Mouse (Mus musculus): ENCODE measurements around the gene Cacna2d3. TPM values are rescaled to one million over a fixed set of nuclear protein-coding genes. Genes with fewer than 3 reads are reported as not detected.

The Cacna2d3 gene
- polyA plus RNA-seq, 1 experiment from 2014 or later = 3.3 TPM

- 77% methylated on average over 4 of the region's 4 CpGs for WGBS
- Histone ChIP-seq H3K9me3 (no peaks in the 10 kb centered on the region), H3K36me3 (no peaks in the 10 kb centered on the region), H3K4me1 (replicated peaks) (no peaks in the 10 kb centered on the region; the same call in 1 of the 2 replicates), H3K27ac (no peak overlapping the region), H3K9ac (replicated peaks) (no peak overlapping the region), H3K27me3 (no peaks in the 10 kb centered on the region), H3K4me3 (replicated peaks) (no peak overlapping the region), H3K4me2 (no peak overlapping the region)
- no peak for ATAC-seq (ENCODE audit: insufficient number of reproducible peaks, insufficient read depth, low FRiP score, low TSS enrichment, low read depth)
These were observed 78.4 kb downstream of the Cacna2d3 start for GRCm38 (mm10) chr14:29643217-29643616.

- Histone ChIP-seq H3K9ac (replicated peaks) (no peak overlapping the region), H3K27me3 (no peaks in the 10 kb centered on the region), H3K9me3 (no peaks in the 10 kb centered on the region), H3K4me2 (no peak overlapping the region), H3K4me1 (replicated peaks) (no peaks in the 10 kb centered on the region; the same call in 1 of the 2 replicates), H3K36me3 (no peaks in the 10 kb centered on the region), H3K27ac (no peak overlapping the region), H3K4me3 (replicated peaks) (no peak overlapping the region)
- ATAC-seq (ENCODE audit: insufficient number of reproducible peaks, insufficient read depth, low FRiP score, low TSS enrichment, low read depth) = no peak
- WGBS = 71% methylated on average over 3 of the region's 3 CpGs
These were observed 82.4 kb downstream of the Cacna2d3 start for GRCm38 (mm10) chr14:29639266-29639665.

- Histone ChIP-seq H3K27me3 (no peaks in the 10 kb centered on the region; the same call in 1 of the 2 replicates), H3K9ac (replicated peaks) (no peak overlapping the region), H3K9me3 (no peaks in the 10 kb centered on the region), H3K4me3 (replicated peaks) (no peak overlapping the region), H3K4me1 (replicated peaks) (peaks cover 5% of the 10 kb centered on the region; the same call in 1 of the 2 replicates), H3K27ac (no peak overlapping the region), H3K36me3 (no peaks in the 10 kb centered on the region), H3K4me2 (no peak overlapping the region)
- 69% methylated on average over 8 of the region's 8 CpGs for WGBS
- no peak for ATAC-seq (ENCODE audit: insufficient number of reproducible peaks, insufficient read depth, low FRiP score, low TSS enrichment, low read depth)
These were observed 93.5 kb downstream of the Cacna2d3 start for GRCm38 (mm10) chr14:29628213-29628612.

DNA sequence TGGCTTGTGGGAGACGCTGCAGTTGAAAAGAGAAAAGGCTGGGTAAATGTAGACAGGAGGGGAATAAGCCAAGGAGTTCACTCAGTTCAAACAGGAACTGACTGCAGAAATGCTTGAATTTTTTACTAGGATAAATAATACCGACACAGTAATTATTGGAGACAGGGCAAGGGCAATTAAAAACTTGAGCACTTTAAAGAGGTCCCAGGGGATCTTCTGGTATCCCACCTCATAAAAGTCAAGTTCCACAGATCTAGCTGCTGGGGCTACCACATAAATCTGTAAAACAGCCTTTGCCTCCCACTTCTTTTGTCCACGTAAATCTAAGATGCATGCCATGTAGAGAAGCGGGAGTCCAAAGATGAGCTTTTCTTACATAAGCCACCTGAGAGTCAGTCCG lies 109.2 kb downstream of the Cacna2d3 start:
- Histone ChIP-seq H3K36me3 (no peaks in the 10 kb centered on the region), H3K27ac (no peak overlapping the region), H3K4me1 (replicated peaks) (peaks cover 23% of the 10 kb centered on the region), H3K4me3 (replicated peaks) (no peak overlapping the region), H3K4me2 (no peak overlapping the region; the same call in 1 of the 2 replicates), H3K9me3 (no peaks in the 10 kb centered on the region), H3K27me3 (no peaks in the 10 kb centered on the region; the same call in 1 of the 2 replicates), H3K9ac (replicated peaks) (no peak overlapping the region)
- no peak for ATAC-seq (ENCODE audit: insufficient number of reproducible peaks, insufficient read depth, low FRiP score, low TSS enrichment, low read depth)
- WGBS = 18% methylated on average over 5 of the region's 5 CpGs

GRCm38 (mm10) chr14:29608761-29609160 lies 112.9 kb downstream of the Cacna2d3 start:
- no peak for ATAC-seq (ENCODE audit: insufficient number of reproducible peaks, insufficient read depth, low FRiP score, low TSS enrichment, low read depth)
- Histone ChIP-seq H3K9ac (replicated peaks) (no peak overlapping the region), H3K9me3 (no peaks in the 10 kb centered on the region), H3K4me2 (no peak overlapping the region), H3K27me3 (0 out of 2 replicates have a peak, but pooled peaks cover 2% of the 10 kb centered on the region), H3K4me3 (replicated peaks) (no peak overlapping the region), H3K36me3 (no peaks in the 10 kb centered on the region), H3K4me1 (replicated peaks) (peaks cover 14% of the 10 kb centered on the region), H3K27ac (no peak overlapping the region)
- WGBS = 44% methylated on average over 6 of the region's 6 CpGs

DNA sequence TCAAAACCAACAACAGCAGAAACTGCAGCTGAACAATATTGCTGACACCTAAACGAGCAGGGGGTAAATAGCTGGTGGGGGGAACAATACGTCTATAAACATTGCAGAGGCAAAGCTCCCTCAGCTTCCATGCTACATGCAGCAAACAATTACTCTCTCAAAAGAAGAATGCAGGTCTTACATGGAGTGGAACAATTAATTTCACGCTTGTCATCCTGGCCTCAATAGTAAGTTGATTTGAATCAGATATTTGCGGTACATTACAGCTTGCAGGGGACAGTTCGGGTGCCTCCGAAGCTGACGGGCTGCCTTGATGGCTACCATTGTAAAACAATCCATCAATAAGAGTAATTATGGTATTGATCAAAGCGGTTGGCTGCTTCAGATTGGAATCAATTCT lies 122.2 kb downstream of the Cacna2d3 start:
- Histone ChIP-seq H3K4me3 (replicated peaks) (no peak overlapping the region), H3K27me3 (no peaks in the 10 kb centered on the region), H3K9me3 (peaks cover 3% of the 10 kb centered on the region; the same call in 1 of the 2 replicates), H3K4me1 (replicated peaks) (no peaks in the 10 kb centered on the region), H3K36me3 (no peaks in the 10 kb centered on the region), H3K27ac (no peak overlapping the region), H3K9ac (replicated peaks) (no peak overlapping the region), H3K4me2 (no peak overlapping the region)
- no peak for ATAC-seq (ENCODE audit: insufficient number of reproducible peaks, insufficient read depth, low FRiP score, low TSS enrichment, low read depth)
- 75% methylated on average over 8 of the region's 8 CpGs for WGBS

GRCm38 (mm10) chr14:29592896-29593295 lies 128.8 kb downstream of the Cacna2d3 start:
- H3K27ac ChIP-seq = no peak overlapping the region
- no peaks in the 10 kb centered on the region for H3K36me3 ChIP-seq
- no peak for ATAC-seq (ENCODE audit: insufficient number of reproducible peaks, insufficient read depth, low FRiP score, low TSS enrichment, low read depth)
- no peak overlapping the region for H3K9ac ChIP-seq (replicated peaks)
- H3K9me3 ChIP-seq = peaks cover 3% of the 10 kb centered on the region; the same call in 1 of the 2 replicates
- 90% methylated on average over 4 of the region's 4 CpGs for WGBS
- 0 out of 2 replicates have a peak, but pooled peaks cover 4% of the 10 kb centered on the region for H3K4me1 ChIP-seq (replicated peaks)
- H3K4me3 ChIP-seq (replicated peaks) = no peak overlapping the region
- H3K4me2 ChIP-seq = no peak overlapping the region
- no peaks in the 10 kb centered on the region for H3K27me3 ChIP-seq

- H3K27ac ChIP-seq = no peak overlapping the region
- no peaks in the 10 kb centered on the region; the same call in 1 of the 2 replicates for H3K27me3 ChIP-seq
- H3K36me3 ChIP-seq = no peaks in the 10 kb centered on the region
- H3K4me3 ChIP-seq (replicated peaks) = no peak overlapping the region
- ATAC-seq (ENCODE audit: insufficient number of reproducible peaks, insufficient read depth, low FRiP score, low TSS enrichment, low read depth) = no peak
- H3K4me2 ChIP-seq = no peak overlapping the region
- H3K9ac ChIP-seq (replicated peaks) = no peak overlapping the region
- no peaks in the 10 kb centered on the region for H3K9me3 ChIP-seq
- WGBS = 45% methylated on average over 9 of the region's 9 CpGs
- H3K4me1 ChIP-seq (replicated peaks) = 0 out of 2 replicates have a peak, but pooled peaks cover 4% of the 10 kb centered on the region
These were observed 132.0 kb downstream of the Cacna2d3 start for GRCm38 (mm10) chr14:29589628-29590027.

DNA sequence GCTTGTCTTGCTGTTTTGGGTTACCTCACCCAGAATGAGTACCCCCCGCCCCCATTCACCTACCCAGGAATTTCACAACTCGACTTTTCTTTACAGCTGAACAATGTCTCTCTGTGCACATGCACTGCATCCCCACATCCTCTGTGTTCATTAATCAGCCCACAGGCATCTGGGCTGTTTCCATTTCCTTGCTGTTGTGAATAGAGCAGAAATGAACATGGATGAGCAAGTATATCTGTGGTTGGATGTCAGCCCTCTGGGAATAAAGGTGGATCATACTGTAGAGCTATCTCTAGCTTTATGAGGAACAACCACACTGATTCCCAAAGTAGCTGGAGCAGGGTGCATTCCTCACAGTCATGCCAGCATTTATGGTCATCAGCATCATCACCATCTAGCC lies 139.7 kb downstream of the Cacna2d3 start:
- no peak overlapping the region for H3K4me2 ChIP-seq
- no peak for ATAC-seq (ENCODE audit: insufficient number of reproducible peaks, insufficient read depth, low FRiP score, low TSS enrichment, low read depth)
- H3K9ac ChIP-seq (replicated peaks) = no peak overlapping the region
- WGBS = 68% methylated on average over 2 of the region's 2 CpGs
- H3K27me3 ChIP-seq = no peaks in the 10 kb centered on the region; the same call in 1 of the 2 replicates
- no peaks in the 10 kb centered on the region for H3K36me3 ChIP-seq
- H3K9me3 ChIP-seq = no peaks in the 10 kb centered on the region
- H3K4me1 ChIP-seq (replicated peaks) = no peaks in the 10 kb centered on the region
- no peak overlapping the region for H3K27ac ChIP-seq
- H3K4me3 ChIP-seq (replicated peaks) = no peak overlapping the region

DNA sequence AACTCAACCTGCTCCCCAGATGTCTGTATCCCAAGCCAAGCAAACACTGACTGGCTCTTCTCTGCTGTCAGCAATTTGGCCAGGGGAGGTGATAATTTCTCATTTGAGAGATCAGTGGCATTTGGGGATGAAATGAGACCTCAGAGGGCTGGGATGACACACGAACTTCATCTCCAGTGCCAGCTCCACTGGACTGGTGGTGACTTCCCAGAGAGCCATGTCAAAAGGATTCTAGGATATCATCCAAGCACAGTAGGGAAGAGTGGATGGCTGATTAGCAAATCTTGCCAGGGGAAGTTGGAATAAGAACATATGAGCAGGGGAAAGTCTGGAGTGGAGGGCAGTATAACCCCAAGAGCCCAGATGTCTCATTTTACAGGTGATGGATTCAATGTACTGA lies 143.9 kb downstream of the Cacna2d3 start:
- ATAC-seq (ENCODE audit: insufficient number of reproducible peaks, insufficient read depth, low FRiP score, low TSS enrichment, low read depth) = no peak
- H3K36me3 ChIP-seq = no peaks in the 10 kb centered on the region
- no peaks in the 10 kb centered on the region for H3K9me3 ChIP-seq
- H3K9ac ChIP-seq (replicated peaks) = no peak overlapping the region
- no peak overlapping the region for H3K4me2 ChIP-seq
- H3K4me3 ChIP-seq (replicated peaks) = no peak overlapping the region
- H3K27ac ChIP-seq = no peak overlapping the region
- no peaks in the 10 kb centered on the region for H3K27me3 ChIP-seq
- H3K4me1 ChIP-seq (replicated peaks) = no peaks in the 10 kb centered on the region
- WGBS = 61% methylated on average over 1 of the region's 1 CpGs

DNA sequence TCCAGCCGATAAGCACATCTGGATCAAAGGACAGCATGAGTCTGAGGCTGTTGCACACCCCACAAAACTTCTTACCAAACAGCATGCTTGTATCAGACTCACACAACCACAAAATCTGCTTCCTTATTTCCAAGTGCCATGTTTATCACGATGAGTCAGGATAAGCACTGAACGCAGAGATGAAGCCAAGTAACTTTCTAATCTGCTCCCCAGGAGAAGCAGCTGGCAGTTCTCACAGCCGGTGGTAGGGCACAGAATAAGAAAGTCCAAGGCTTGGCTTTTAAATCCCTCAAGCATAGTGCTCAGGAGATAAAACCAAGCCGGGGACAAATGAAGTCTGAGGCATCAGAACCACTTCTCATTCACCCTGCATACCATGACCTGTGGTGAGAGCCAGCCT lies 146.1 kb downstream of the Cacna2d3 start:
- no peaks in the 10 kb centered on the region for H3K4me1 ChIP-seq (replicated peaks)
- no peak for ATAC-seq (ENCODE audit: insufficient number of reproducible peaks, insufficient read depth, low FRiP score, low TSS enrichment, low read depth)
- no peak overlapping the region for H3K4me2 ChIP-seq
- no peaks in the 10 kb centered on the region for H3K9me3 ChIP-seq
- H3K27me3 ChIP-seq = no peaks in the 10 kb centered on the region
- H3K36me3 ChIP-seq = no peaks in the 10 kb centered on the region
- H3K27ac ChIP-seq = no peak overlapping the region
- no peak overlapping the region for H3K4me3 ChIP-seq (replicated peaks)
- 77% methylated on average over 5 of the region's 5 CpGs for WGBS
- no peak overlapping the region for H3K9ac ChIP-seq (replicated peaks)

DNA sequence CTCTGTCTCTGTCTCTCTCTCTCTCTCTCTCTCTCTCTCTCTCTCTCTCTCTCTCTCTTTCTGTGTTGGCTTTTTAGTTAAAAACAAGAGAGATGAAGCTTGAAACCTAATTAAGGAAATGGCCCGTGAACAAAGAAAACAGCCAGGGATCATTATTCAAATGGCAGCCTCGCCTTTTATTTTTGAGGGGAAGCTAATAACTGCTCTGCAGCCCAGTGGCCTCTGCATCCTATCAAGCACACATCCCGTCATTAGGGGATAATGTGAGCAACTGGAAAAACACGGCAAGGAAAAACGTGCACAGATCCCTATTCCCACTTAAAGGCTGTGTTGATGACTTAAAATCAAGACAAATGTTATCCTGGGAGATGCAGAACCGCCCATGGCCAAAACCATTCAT lies 159.0 kb downstream of the Cacna2d3 start:
- no peaks in the 10 kb centered on the region for H3K36me3 ChIP-seq
- H3K27ac ChIP-seq = no peak overlapping the region
- H3K9me3 ChIP-seq = no peaks in the 10 kb centered on the region
- H3K4me3 ChIP-seq (replicated peaks) = no peak overlapping the region
- no peak overlapping the region for H3K4me2 ChIP-seq
- H3K9ac ChIP-seq (replicated peaks) = no peak overlapping the region
- no peaks in the 10 kb centered on the region for H3K27me3 ChIP-seq
- peaks cover 18% of the 10 kb centered on the region for H3K4me1 ChIP-seq (replicated peaks)
- 13% methylated on average over 6 of the region's 6 CpGs for WGBS
- no peak for ATAC-seq (ENCODE audit: insufficient number of reproducible peaks, insufficient read depth, low FRiP score, low TSS enrichment, low read depth)
